Mouse (Mus musculus) kidney, adult 11 months (tissue): ENCODE data around the gene Pcsk5.

Experiments
- DNase-seq: peaks from one replicate; pipeline ENCODE4 v3.0.0; 2022

Gene Pcsk5

GRCm38 (mm10) chr19:17837471-17837859 lies at the start of gene Pcsk5:
TSS of gene Pcsk5 (minus strand) at chr19:17837632.
- peak; percentile 81 for DNase-seq

DNA sequence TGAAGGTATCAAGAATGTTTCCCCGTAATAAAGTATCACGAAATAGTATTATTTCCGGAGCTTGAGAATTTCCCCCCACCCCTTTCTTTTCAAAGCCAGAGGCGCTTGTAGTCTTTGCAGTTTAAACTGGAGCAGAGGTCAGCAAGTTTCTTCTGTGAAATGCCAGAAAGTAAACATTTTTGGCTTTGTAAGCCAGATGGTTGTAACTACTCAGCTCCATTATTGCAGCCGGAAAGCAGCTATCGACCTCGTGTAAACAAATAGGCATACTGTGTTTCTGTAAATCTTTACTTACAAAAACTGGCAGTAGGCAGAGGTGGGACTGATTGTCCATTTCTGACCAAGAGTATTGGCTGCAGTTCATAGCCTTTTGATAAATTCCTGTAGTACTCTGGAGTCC lies 38.4 kb upstream of the Pcsk5 start:
- DNase-seq: no peak

- DNase-seq: no peak
Measured at GRCm38 (mm10) chr19:17874388-17874787, 37.0 kb upstream of the Pcsk5 start.

DNA sequence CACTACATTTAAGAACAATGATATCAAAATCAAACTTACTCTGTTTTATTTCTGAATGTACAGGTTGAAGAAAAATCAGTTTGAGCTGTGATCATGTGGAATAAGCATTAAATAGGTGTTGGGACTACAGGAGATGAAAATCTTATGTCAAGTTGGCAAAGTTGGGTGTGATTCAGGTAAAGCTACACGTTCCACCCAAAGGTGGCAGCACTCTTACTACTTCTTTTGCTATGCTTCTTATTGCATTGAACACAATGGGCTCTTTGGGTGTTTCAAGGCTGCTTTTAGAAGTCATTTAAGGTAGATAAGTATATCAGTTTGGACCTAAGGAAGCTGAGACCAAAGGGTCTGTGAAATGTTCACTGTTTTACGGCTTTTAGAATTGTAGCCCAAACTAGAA lies 36.3 kb upstream of the Pcsk5 start:
- DNase-seq: no peak

- DNase-seq: no peak
Measured at GRCm38 (mm10) chr19:17866317-17866891, 29.0 kb upstream of the Pcsk5 start.

GRCm38 (mm10) chr19:17860351-17861014 lies 23.1 kb upstream of the Pcsk5 start:
- no peak for DNase-seq

DNA sequence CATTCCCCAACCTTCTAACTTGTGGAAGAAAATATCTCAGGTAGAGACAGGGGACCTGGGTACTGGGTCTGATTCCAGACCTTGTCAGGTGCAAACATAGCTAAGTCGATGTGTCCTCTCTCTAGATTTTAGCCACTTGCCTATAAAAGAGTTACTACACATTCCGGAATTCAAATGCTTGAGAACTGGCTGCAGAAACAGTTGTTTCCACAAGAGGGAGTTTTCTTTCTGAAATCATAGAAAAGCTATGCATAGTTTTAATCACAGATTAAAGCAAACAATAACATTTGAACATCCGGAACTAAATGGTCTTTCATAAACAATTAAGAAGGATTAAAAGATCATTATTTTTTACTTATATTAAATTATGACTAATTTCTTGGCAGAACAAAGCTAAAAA lies 19.3 kb upstream of the Pcsk5 start:
- no peak for DNase-seq

- no peak for DNase-seq
Measured at GRCm38 (mm10) chr19:17848417-17848816, 11.0 kb upstream of the Pcsk5 start.

- no peak for DNase-seq
Measured at GRCm38 (mm10) chr19:17845967-17846366, 8.5 kb upstream of the Pcsk5 start.

DNA sequence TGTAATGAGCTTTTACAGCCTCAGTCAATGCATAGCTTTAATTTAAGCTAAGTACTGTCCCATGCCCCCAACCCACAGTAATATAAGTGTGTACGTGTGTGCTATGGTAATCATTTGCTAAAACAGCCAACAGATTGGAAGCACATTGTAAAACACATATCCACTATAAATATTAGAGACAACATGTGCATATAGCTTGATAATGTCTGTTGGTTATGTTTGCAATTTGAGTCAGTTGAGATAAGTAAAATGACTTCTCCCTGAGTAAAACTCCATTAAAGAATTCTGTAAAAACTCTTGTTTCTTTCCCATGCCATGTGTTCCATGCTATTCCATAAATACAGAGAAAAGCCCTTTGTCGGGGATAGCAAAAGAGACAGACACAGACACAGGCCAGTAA lies 4.2 kb upstream of the Pcsk5 start:
- DNase-seq: no peak

GRCm38 (mm10) chr19:17839856-17840255 lies 2.4 kb upstream of the Pcsk5 start:
- DNase-seq: no peak

GRCm38 (mm10) chr19:17836566-17837470 lies 614 bp downstream of the Pcsk5 start:
- peak; percentile 48 for DNase-seq

DNA sequence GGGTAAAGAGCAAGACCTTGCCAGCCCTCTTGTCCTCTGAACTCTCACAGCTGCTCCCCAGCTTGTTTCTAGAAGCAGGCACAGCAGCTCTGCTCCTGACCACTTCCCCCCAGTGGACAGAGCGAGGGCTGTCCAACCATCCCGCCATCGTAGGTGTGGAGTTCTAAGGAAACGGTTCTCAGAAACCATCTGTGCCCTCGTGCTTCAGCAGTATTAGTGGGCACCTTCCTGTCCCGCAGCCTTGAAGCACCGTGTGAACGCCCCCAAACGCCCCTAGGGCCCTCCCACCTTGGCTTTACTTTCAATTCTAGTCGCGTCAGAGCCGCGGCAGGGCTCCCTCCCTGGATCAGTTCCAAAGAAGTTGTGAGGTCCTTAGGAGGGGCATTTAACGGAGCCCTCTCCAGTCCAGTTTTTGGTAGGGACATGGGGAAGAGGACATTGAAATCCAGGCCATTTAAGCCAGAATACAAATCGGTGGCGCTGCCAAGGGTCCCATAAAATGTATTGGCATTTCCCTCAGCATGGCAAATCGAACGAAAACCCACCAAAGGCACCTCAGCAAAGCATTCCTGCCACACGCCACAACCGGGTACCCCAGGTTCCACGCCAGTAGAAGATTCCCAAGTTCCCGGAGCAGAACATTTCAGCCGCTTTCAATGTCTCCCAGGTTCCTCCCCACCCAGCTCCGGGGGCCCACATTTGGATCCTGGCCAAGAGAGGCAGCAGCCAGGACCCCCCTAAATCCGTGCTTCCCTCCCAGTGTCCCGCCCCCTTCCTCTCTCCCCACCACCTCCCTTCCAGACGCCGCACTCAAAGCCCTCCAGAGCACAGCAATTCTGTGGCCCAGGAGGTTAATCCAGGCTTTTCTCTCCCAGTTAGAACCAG lies 1.5 kb downstream of the Pcsk5 start:
- DNase-seq: peak; percentile 57

GRCm38 (mm10) chr19:17834894-17835293 lies 2.5 kb downstream of the Pcsk5 start:
- no peak for DNase-seq

DNA sequence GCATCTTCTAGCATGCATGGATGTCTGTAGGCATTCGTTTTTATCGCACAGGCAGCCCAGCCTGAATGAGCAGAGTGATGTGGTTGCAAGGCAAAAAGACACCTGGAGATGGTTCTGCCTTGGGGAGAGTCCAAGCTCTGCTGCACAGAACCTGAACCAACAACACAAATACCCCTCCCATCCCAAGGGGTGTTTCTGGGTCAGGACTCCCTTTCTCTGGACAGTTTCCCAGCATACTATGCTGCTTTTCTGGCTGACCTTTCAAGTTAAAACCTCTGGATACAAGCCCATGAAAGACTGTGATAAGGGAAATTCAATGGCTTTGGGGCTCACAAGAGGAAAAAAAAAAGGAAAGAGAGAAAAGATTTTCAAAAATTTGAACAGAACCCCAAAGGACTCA lies 6.1 kb downstream of the Pcsk5 start:
- no peak for DNase-seq

DNA sequence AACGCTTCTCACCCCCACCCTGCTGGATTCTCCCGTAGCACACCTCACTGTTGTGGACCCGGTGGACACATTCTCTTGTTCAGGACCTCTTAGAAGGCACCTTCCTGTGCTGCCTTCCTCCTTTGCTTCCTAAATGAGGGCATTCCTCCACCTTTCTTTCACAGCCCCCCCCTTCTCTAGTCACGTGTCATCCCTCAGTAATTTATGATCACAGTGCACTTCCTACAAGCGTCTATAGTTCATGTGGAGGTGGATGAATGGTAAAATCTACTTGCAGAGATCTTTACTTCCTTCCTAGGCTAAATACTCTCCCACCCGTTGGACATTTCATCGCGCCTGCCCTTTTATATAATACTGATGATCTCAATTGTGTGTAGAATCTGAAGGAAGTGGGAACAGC lies 9.0 kb downstream of the Pcsk5 start:
- no peak for DNase-seq

DNA sequence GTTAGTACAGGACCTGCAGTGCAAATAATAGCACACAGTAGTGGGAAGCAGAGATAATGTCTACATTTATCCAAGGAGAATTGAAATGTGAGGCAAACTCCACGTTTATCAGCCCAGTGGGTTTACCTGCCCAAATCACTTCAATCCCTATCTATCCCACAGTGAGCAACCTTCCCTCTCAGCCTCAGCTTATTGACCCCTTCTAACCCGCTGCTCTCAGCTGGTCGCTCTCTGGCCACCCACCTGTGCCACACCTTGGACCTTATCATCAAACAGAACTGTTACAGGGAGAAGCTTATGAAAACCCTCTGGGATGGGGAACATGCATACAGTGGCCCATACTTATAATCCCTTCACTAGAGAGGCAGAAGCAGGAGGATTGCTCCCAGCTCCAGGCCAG lies 10.7 kb downstream of the Pcsk5 start:
- no peak for DNase-seq

GRCm38 (mm10) chr19:17820046-17820445 lies 17.4 kb downstream of the Pcsk5 start:
- DNase-seq: no peak

DNA sequence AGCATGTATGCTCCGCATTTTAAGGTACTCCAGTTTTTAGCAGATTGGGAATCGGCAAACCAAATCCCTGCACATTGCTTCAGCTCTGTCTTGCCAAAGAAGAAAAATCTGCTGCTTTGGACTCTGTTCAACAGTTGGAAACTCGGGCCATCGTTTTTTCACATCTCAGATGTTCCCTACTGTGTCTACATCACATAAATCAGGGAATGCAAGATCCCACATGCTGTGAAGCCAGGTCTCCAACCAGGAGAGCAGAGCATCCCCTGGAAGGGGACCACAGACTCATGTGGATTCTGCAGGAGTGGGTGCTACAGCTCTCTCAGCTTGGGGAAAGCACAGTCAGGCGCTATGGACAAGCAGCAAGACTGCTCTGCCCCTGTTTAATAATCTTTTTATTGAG lies 18.4 kb downstream of the Pcsk5 start:
- DNase-seq: no peak

DNA sequence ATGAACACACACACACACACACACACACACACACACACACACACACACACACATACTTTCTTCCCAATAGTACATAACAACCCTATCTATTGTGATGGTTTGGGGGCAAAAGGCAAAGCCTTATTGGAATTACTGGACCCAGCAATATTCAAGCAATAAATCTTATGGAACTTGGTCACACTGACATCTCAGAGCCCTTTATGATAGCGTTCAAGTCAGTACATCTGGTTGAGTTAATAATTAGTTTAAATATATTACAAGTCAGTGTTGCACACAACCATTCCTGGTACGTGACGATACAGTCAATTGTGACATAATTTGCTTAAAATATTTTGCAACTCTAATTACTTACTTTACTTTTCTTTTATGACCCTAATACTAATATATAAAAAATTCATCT lies 22.4 kb downstream of the Pcsk5 start:
- DNase-seq: no peak

- DNase-seq: no peak
Measured at GRCm38 (mm10) chr19:17813449-17813990, 23.9 kb downstream of the Pcsk5 start.

GRCm38 (mm10) chr19:17812661-17813060 lies 24.8 kb downstream of the Pcsk5 start:
- DNase-seq: no peak

DNA sequence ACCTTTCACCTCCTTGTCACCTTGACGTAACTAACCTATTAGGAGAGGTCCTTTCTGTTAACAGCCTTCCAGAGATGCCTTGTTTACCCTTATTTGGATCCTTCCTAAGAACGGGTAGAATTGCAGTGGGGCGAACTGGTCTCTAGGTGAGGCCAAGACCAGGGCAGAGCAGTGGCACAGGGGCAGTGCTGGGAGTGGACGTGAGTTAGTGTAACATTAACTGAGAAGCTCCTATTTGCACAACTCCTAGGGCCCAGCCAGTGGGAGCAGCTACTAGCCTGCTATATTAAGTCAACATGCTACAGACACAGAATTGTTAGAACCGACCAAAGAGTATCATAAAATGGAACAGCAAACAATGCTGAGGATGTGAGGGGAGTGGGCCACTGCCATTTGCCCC lies 30.8 kb downstream of the Pcsk5 start:
- DNase-seq: no peak
